Mouse (Mus musculus) heart, embryonic 15.5 days (tissue): ENCODE data around the gene Bcl7c. TPM values are rescaled to one million over a fixed set of nuclear protein-coding genes. Genes with fewer than 3 reads are reported as not detected.

ENCODE experiments used
- ATAC-seq: fragments of 200-750 bp; cut with Nextera tagmentation; replicated peaks from 2 replicates; pipeline ENCODE4 v1.8.0; 2017; ENCODE audit warnings: low read depth, moderate TSS enrichment; ENCODE audit not compliant: insufficient number of reproducible peaks, insufficient read depth, low FRiP score
- H3K27ac ChIP-seq: fragments of 300-500 bp; sonication (generic); 2 replicates; pipeline ENCODE4 v1.5.1; 2015; ENCODE audit warnings: mild to moderate bottlenecking, inconsistent platforms
- H3K27me3 ChIP-seq: fragments of 300-500 bp; sonication (generic); 2 replicates; pipeline ENCODE4 v1.6.1; 2015; ENCODE audit warnings: inconsistent platforms
- H3K36me3 ChIP-seq: fragments of 300-500 bp; sonication (generic); 2 replicates; pipeline ENCODE4 v1.6.1; 2015; ENCODE audit warnings: mild to moderate bottlenecking, inconsistent platforms
- H3K4me1 ChIP-seq: fragments of 300-500 bp; sonication (generic); replicated peaks from 2 replicates; pipeline ENCODE4 v1.6.1; 2015; ENCODE audit warnings: inconsistent platforms
- H3K4me2 ChIP-seq: fragments of 300-500 bp; sonication (generic); 2 replicates; pipeline ENCODE4 v1.6.1; 2015; ENCODE audit warnings: inconsistent platforms, mild to moderate bottlenecking, moderate library complexity
- H3K4me3 ChIP-seq: fragments of 300-500 bp; sonication (generic); 2 replicates; pipeline ENCODE4 v1.5.1; 2015; ENCODE audit warnings: mild to moderate bottlenecking, inconsistent platforms
- H3K9ac ChIP-seq: fragments of 300-500 bp; sonication (generic); 2 replicates; pipeline ENCODE4 v1.6.1; 2015; ENCODE audit warnings: mild to moderate bottlenecking, inconsistent platforms
- H3K9me3 ChIP-seq: fragments of 300-500 bp; sonication (generic); replicated peaks from 2 replicates; pipeline ENCODE4 v1.6.1; 2016; ENCODE audit warnings: inconsistent platforms
- WGBS: fragments of 180-500 bp; shearing (Covaris S2); methylation state at CpG from one replicate; pipeline ENCODE4 v1.1.7; 2015; ENCODE audit warnings: mixed read lengths; 5-methylcytosine and 5-hydroxymethylcytosine counted together
- microRNA counts: library from miRNA; unstranded; fragments of <30 nt; microRNA quantifications from one replicate; lab custom pipeline; 2016
- microRNA-seq: library from miRNA; unstranded; fragments of <30 nt; microRNA quantifications from one replicate; pipeline ENCODE4, GENCODE M21; 2016
- polyA plus RNA-seq: library from polyadenylated mRNA; unstranded; fragments of >200 nt; fragmentation: Nextera tagmentation; extraction: Ambion mirVana; gene quantifications from 2 replicates; pipeline ENCODE4 v1.2.1, GENCODE M21; 2015

Gene Bcl7c
- polyA plus RNA-seq, 1 experiment from 2014 or later = 37.2 TPM

DNA sequence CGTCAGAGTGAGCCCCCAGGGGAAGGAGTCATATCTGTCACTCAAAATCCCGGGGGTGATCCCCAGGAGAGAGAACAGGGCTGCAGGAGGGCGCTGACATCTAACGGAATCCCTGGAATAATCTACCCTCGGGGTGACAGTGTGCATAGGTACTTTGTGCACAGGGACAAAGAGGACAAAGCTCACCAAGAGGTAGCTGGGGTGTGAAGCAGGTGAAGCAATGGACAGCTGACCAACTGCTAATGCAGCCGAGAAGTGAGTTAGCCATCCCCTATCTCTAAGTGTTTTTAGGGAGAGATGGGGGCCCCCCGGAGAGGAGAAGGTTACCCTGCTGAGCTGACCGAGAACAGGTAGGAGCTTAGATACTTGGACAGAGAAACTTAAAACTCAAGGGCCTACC is 94.6 kb downstream of the Bcl7c start:
- Histone ChIP-seq H3K4me1 (peaks cover 18% of the 10 kb centered on the region), H3K36me3 (peaks cover 39% of the 10 kb centered on the region), H3K27ac (peak overlapping the region; percentile 90), H3K4me2 (peak overlapping the region; percentile 72), H3K4me3 (peak overlapping the region; percentile 89), H3K9me3 (no peaks in the 10 kb centered on the region), H3K27me3 (no peaks in the 10 kb centered on the region), H3K9ac (peak overlapping the region; percentile 92)
- WGBS = 24% methylated on average over 8 of the region's 8 CpGs
- no peak for ATAC-seq

DNA sequence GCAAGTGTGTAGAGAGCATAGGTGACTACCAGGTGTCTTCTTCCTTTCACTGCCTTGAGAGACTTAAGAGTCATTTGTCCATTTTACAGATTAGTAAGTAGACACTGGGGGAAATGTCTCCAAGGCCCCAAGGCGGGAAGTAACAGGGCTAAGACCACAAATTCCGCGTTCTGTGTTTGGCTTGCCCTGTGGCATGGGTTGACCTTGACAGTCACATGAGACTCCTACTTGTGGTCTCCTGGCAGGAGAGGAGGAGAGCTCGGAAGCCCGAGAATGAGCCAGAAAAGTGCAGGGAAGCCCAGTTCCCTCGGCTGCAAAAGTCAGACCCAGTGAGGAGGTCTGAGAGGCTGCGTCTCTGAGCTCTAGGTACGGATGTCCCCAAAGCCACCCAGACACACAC is 95.2 kb downstream of the Bcl7c start:
- H3K4me1 ChIP-seq = peaks cover 18% of the 10 kb centered on the region
- peak overlapping the region; percentile 72 for H3K4me2 ChIP-seq
- H3K36me3 ChIP-seq = peaks cover 45% of the 10 kb centered on the region
- H3K9ac ChIP-seq = peak overlapping the region; percentile 92; the same call in 1 of the 2 replicates
- no peaks in the 10 kb centered on the region for H3K9me3 ChIP-seq
- H3K4me3 ChIP-seq = peak overlapping the region; percentile 89
- 69% methylated on average over 8 of the region's 8 CpGs for WGBS
- H3K27ac ChIP-seq = peak overlapping the region; percentile 90; the same call in 1 of the 2 replicates
- H3K27me3 ChIP-seq = no peaks in the 10 kb centered on the region
- no peak for ATAC-seq

DNA sequence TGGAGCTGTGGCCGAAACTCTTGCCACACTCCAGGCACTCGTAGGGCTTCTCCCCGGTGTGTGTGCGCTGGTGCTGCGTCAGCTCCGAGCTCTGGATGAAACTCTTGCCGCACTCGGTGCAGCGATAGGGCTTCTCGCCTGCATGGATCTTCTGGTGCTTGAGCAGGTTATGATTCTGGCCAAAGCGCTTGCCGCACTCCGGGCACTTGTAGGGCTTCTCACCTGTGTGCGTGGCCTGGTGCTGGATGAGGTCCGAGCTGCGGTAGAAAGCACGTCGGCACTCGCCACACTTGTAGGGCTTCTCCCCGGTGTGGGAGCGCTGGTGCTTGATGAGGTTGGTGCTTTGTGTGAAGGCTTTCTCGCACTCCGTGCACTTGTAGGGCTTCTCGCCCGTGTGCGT is 97.2 kb downstream of the Bcl7c start:
- no peak for ATAC-seq
- H3K27ac ChIP-seq = no peak overlapping the region

More for the DNA sequence above, 97.2 kb downstream of the Bcl7c start:
- Histone ChIP-seq H3K9ac (no peak overlapping the region), H3K9me3 (no peaks in the 10 kb centered on the region), H3K4me1 (peaks cover 18% of the 10 kb centered on the region), H3K36me3 (peaks cover 60% of the 10 kb centered on the region), H3K27me3 (no peaks in the 10 kb centered on the region), H3K4me3 (no peak overlapping the region), H3K4me2 (no peak overlapping the region)
- WGBS = 96% methylated on average over 26 of the region's 26 CpGs

MicroRNA genes within 50 kb of the gene (microRNA counts, 519-probe panel; counts per million panel counts)
- 2,277 counts per million, percentile 36 among the panel's probes with 10 or more counts for microRNA mmu-miR-762 (lab: Ali Mortazavi, UCI)

Small RNA genes lying within 50 kb of the gene (microRNA-seq; reads per million reads assigned to microRNA genes)
- not detected for gene Mir762

Other genes starting within 250 kb of the Bcl7c start
- gene Prr14, start 249.3 kb downstream of the Bcl7c start, polyA plus RNA-seq = 27.7 and 32.6 TPM in 2 replicates
- gene Fbrs, start 229.7 kb downstream of the Bcl7c start, polyA plus RNA-seq = 7.0 and 9.0 TPM in 2 replicates
- gene Srcap, start 196.9 kb downstream of the Bcl7c start, polyA plus RNA-seq = 25.7 and 41.5 TPM in 2 replicates
- gene Gm42715, start 189.3 kb downstream of the Bcl7c start, polyA plus RNA-seq = 8.2 and 9.0 TPM in 2 replicates
- 2.9 and 4.1 TPM in 2 replicates for gene Tmem265, start 147.5 kb downstream of the Bcl7c start, polyA plus RNA-seq
- gene Phkg2, start 135.6 kb downstream of the Bcl7c start, polyA plus RNA-seq = 27.5 and 36.5 TPM in 2 replicates
- gene Ccdc189, start 120.3 kb downstream of the Bcl7c start, polyA plus RNA-seq = 10.6 and 12.6 TPM in 2 replicates
- gene Rnf40, start 120.2 kb downstream of the Bcl7c start, polyA plus RNA-seq = 27.9 and 32.3 TPM in 2 replicates
- 7.8 and 10.5 TPM in 2 replicates for gene Zfp629, start 93.1 kb downstream of the Bcl7c start, polyA plus RNA-seq
- 4.7 and 8.4 TPM in 2 replicates for gene Ctf1, start 3.8 kb upstream of the Bcl7c start, polyA plus RNA-seq
- 0.20 TPM in 1 of 2 replicates, not detected in the other for gene Ctf2, start 23.2 kb upstream of the Bcl7c start, polyA plus RNA-seq
- 1.4 and 2.2 TPM in 2 replicates for gene Fbxl19, start 35.6 kb upstream of the Bcl7c start, polyA plus RNA-seq
- gene Orai3, start 60.9 kb upstream of the Bcl7c start, polyA plus RNA-seq = 15.6 and 21.7 TPM in 2 replicates
- 13.0 and 16.7 TPM in 2 replicates for gene Setd1a, start 67.7 kb upstream of the Bcl7c start, polyA plus RNA-seq
- gene Gm49388, start 76.7 kb upstream of the Bcl7c start, polyA plus RNA-seq = not detected in 2 replicates
- 22.0 and 24.0 TPM in 2 replicates for gene Hsd3b7, start 91.7 kb upstream of the Bcl7c start, polyA plus RNA-seq
- gene Stx4a, start 115.4 kb upstream of the Bcl7c start, polyA plus RNA-seq = 50.5 and 51.0 TPM in 2 replicates
- gene Stx1b, start 115.6 kb upstream of the Bcl7c start, polyA plus RNA-seq = 1.4 and 2.1 TPM in 2 replicates
- gene Zfp646, start 167.3 kb upstream of the Bcl7c start, polyA plus RNA-seq = 5.3 and 7.0 TPM in 2 replicates
- 7.9 and 11.1 TPM in 2 replicates for gene Zfp668, start 167.9 kb upstream of the Bcl7c start, polyA plus RNA-seq
- gene Prss53, start 182.0 kb upstream of the Bcl7c start, polyA plus RNA-seq = 1.2 and 1.7 TPM in 2 replicates
- not detected in 2 replicates for gene Gm21974, start 186.5 kb upstream of the Bcl7c start, polyA plus RNA-seq
- 95.9 and 126 TPM in 2 replicates for gene Vkorc1, start 186.7 kb upstream of the Bcl7c start, polyA plus RNA-seq
- gene Bckdk, start 195.1 kb upstream of the Bcl7c start, polyA plus RNA-seq = 122 and 145 TPM in 2 replicates
- 23.5 and 27.6 TPM in 2 replicates for gene Kat8, start 203.6 kb upstream of the Bcl7c start, polyA plus RNA-seq
- 1.9 and 6.0 TPM in 2 replicates for gene Prss8, start 221.2 kb upstream of the Bcl7c start, polyA plus RNA-seq
- gene Prss36, start 237.8 kb upstream of the Bcl7c start, polyA plus RNA-seq = 7.9 and 10.0 TPM in 2 replicates